Mouse (Mus musculus) bone marrow, adult 2 months (tissue): Measurements from ENCODE around the gene Nfe2l3. TPM values are rescaled to one million over a fixed set of nuclear protein-coding genes. Genes with fewer than 3 reads are reported as not detected.

ENCODE experiments used
- H3K27ac ChIP-seq: fragments of 200-500 bp; 2 replicates; pipeline ENCODE4 v1.5.1; 2012; ENCODE audit warnings: low read depth, mild to moderate bottlenecking, control low read depth, inconsistent platforms, low read length; ENCODE audit not compliant: control insufficient read depth, poor library complexity, insufficient read depth
- H3K4me1 ChIP-seq: fragments of 200-500 bp; 2 replicates; pipeline ENCODE4 v1.6.1; 2011; ENCODE audit warnings: low read length; ENCODE audit not compliant: control insufficient read depth, insufficient read depth
- H3K4me3 ChIP-seq: fragments of 200-500 bp; replicated peaks from 2 replicates; pipeline ENCODE3; 2011; ENCODE audit warnings: mild to moderate bottlenecking, low read depth, low read length, control low read depth; ENCODE audit not compliant: control insufficient read depth
- CTCF ChIP-seq: fragments of 200-500 bp; IDR thresholded peaks from 2 replicates; pipeline ENCODE4 v1.5.1; 2011; ENCODE audit warnings: low read length, control low read depth; ENCODE audit not compliant: control insufficient read depth, insufficient read depth
- POLR2A ChIP-seq: fragments of 200-500 bp; IDR thresholded peaks from 2 replicates; pipeline ENCODE4 v1.6.1; 2011; ENCODE audit warnings: low read depth, mild to moderate bottlenecking, control low read depth, low read length, borderline replicate concordance; ENCODE audit not compliant: control insufficient read depth
- WGBS: fragments of 180-500 bp; shearing (Covaris S2); methylation state at CpG from one replicate; pipeline ENCODE4 v1.1.7; 2018; 5-methylcytosine and 5-hydroxymethylcytosine counted together
- polyA plus RNA-seq: library from polyadenylated mRNA; stranded (reverse); fragments of >200 nt; gene quantifications from 2 replicates; pipeline ENCODE4 v1.2.4, GENCODE M21; 2011; ENCODE audit warnings: low replicate concordance; ENCODE audit not compliant: missing spikeins, insufficient read depth, insufficient read length

The Nfe2l3 gene
- polyA plus RNA-seq, 1 experiment = not detected

- no peak for TF ChIP-seq CTCF
- TF ChIP-seq POLR2A = no peak
- WGBS = 48% methylated on average over 6 of the region's 6 CpGs
- Histone ChIP-seq H3K4me1 (no peaks in the 10 kb centered on the region), H3K27ac (no peak overlapping the region), H3K4me3 (no peak overlapping the region)
These were observed 33.4 kb upstream of the Nfe2l3 start for GRCm38 (mm10) chr6:51399113-51399518.

DNA sequence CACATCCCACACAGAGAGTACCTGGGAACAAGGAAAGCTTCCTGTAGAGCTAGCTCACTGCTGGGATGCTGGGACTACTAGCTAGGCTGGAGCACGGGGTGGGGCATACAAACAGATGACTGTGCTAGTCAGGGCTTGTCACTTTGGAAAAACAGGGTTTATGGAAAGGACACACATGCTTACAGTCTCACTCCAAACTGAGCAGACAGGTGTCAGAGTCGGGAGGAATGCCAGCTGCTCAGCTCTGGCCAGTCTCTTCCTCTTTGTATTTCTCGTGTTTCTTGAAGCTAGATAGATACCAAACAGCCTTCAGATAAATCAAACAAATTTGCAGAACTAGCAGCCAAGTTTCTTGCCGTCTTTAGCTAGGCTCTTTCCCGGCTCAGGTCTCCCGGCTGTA is 31.2 kb upstream of the Nfe2l3 start:
- WGBS = 21% methylated on average over 6 of the region's 6 CpGs

GRCm38 (mm10) chr6:51403598-51403997 is 28.9 kb upstream of the Nfe2l3 start:
- WGBS = 87% methylated on average over 5 of the region's 5 CpGs
- H3K27ac ChIP-seq = no peak overlapping the region
- TF ChIP-seq POLR2A (no peak), CTCF (no peak)
- H3K4me3 ChIP-seq = no peak overlapping the region
- H3K4me1 ChIP-seq = no peaks in the 10 kb centered on the region

More for the DNA sequence above, 31.2 kb upstream of the Nfe2l3 start:
- H3K4me1 ChIP-seq = no peaks in the 10 kb centered on the region
- TF ChIP-seq POLR2A = no peak
- no peak for TF ChIP-seq CTCF
- H3K4me3 ChIP-seq = no peak overlapping the region
- no peak overlapping the region for H3K27ac ChIP-seq

DNA sequence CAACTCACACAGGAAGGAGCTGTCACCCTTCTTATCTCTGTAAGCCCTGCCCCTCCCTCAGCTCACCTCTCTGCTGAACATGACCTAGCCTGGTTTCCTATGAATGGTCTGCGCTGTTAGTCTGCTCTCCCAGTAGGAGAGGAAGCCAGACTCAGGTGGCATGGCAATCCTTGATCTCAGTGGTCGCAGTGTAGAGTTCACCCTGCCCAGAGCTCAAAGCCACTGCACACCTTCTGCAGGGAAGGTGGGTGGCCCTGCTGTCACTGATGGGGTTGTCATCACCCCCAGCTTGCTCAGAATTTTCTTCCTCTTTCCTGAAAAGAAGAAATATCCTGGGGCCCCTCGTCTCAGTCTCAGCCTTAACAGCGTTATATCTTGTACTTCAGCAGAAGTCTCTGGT is 28.0 kb upstream of the Nfe2l3 start:
- WGBS = 22% methylated on average over 4 of the region's 4 CpGs
- TF ChIP-seq CTCF (no peak), POLR2A (no peak)
- Histone ChIP-seq H3K4me1 (no peaks in the 10 kb centered on the region), H3K27ac (no peak overlapping the region), H3K4me3 (no peak overlapping the region)

DNA sequence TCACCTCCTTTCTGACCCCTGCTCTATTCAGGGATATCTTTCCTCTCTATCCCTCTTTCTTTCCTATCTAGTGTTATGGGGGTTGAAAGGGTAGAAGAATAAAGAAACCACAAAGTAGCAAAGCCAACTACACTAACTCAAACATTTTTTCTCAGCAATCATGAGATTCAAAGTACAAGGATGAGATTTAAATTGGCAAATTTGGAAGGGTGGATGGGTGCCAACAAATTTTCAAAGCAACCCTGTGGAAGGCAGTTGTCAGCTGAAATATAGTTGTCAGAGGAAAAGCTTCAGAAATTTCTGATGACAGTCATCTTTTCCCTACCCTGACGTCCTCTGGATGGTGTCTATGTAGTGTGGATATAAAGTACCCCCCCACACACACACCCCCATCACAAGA is 16.0 kb upstream of the Nfe2l3 start:
- Histone ChIP-seq H3K27ac (no peak overlapping the region), H3K4me3 (no peak overlapping the region), H3K4me1 (no peaks in the 10 kb centered on the region)
- TF ChIP-seq CTCF (no peak), POLR2A (no peak)
- WGBS = 78% methylated on average over 1 of the region's 1 CpGs

DNA sequence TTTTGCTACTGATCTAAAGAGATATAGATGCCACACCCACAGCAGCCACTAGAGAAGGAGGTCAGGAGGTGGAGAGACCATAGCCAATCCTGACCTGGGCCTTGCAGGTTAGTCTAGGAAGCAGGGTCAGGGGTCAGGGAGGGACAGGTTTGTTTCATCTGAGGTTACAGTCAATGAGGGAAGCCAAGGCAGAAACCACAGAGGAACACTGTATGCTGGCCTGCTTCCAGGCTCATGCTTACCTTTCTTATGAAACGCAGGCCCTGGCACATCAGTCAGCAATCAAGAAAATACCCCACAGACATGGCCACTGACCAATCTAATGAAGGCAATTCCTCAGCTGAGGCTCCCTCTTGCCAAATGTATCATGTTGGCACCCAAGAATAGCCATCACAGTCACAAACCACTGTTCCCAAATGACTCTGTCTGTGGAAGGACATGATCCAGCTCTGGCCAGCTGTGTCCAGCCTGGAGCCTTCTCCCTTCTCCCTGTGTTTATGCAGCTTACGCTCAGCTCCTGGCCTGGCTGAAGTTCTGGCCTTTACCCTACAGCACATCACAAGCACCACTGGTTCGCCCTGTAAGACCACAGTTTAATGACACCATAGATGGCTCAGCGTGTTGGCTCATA is 15.0 kb upstream of the Nfe2l3 start:
- Histone ChIP-seq H3K4me3 (no peak overlapping the region), H3K4me1 (no peaks in the 10 kb centered on the region), H3K27ac (no peak overlapping the region)
- TF ChIP-seq CTCF (no peak), POLR2A (no peak)
- WGBS = 75% methylated on average over 4 of the region's 4 CpGs

DNA sequence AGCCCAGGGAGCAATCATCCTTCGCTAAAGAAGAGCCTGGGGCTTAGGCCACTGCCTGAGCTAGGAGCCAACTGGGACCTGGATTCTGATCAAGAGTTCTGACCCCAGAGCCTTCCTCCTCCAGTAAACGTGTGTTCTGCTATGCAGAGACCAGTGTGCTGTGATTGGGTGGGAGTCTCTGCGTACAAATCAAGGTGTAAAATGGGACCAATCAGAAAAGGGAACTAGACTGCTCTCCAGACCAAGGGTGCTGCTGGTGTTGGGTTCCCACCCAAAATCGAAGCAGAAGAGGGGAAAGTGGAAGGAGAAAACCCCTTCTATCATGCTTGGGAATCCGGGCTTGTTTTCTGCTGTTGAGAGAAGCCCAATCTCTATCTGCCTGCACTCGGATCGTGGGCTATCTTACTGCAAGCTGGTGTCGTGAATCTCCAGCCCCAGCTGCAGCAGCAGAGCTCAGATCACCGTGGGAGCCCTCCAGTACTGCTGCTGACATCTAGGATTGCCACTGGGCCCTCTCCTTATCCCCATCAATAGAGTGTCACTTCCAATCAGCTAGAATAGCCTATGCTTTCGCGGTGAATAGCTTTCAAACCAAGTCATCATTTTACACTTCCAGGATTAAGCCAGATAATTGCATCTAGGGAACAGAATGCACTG is 8.9 kb upstream of the Nfe2l3 start:
- H3K4me3 ChIP-seq = no peak overlapping the region
- TF ChIP-seq POLR2A = no peak
- no peak overlapping the region for H3K27ac ChIP-seq
- WGBS = 50% methylated on average over 11 of the region's 11 CpGs
- H3K4me1 ChIP-seq = no peaks in the 10 kb centered on the region

- TF ChIP-seq CTCF = no peak
- TF ChIP-seq POLR2A = no peak
- Histone ChIP-seq H3K4me1 (no peaks in the 10 kb centered on the region), H3K4me3 (no peak overlapping the region), H3K27ac (no peak overlapping the region)
- 69% methylated on average over 2 of the region's 2 CpGs for WGBS
These were observed 7.9 kb upstream of the Nfe2l3 start for GRCm38 (mm10) chr6:51424537-51424936.

DNA sequence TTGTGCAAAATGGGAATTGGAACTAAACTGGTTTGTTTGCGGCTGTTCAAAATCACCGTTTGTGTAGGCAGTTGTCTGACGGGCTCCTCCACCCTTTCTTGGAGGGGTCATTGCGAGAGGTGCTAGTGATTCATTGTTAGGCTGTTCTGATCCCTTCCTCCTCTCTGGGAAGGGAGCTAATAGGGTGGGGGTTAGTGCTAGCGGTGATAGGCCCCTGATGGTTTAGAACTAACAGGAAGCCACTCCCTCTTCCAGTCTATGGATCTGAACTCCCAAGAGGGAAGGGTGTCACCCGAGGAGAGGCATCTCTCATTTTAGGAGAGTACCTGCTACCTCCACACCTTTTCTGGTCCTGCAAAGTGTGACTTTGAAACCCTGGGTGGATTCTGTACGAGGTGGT is 1.8 kb downstream of the Nfe2l3 start:
- Histone ChIP-seq H3K4me1 (peaks cover 1% of the 10 kb centered on the region), H3K4me3 (no peak overlapping the region), H3K27ac (no peak overlapping the region)
- TF ChIP-seq CTCF = no peak
- TF ChIP-seq POLR2A = no peak
- 48% methylated on average over 7 of the region's 7 CpGs for WGBS
